Mouse (Mus musculus) liver, adult 2 months (tissue): ENCODE data around the gene Rpf2. TPM values are rescaled to one million over a fixed set of nuclear protein-coding genes. Genes with fewer than 3 reads are reported as not detected.
A peak's percentile ranks its signal among the peaks of the same experiment; 100 is the strongest.

ENCODE experiments used
- DNase-seq: peaks from one replicate; pipeline ENCODE4 v3.0.0-alpha.2; 2011; ENCODE audit warnings: low read depth, low spot score; ENCODE audit errors: extremely low read depth
- H3K27ac ChIP-seq: fragments of 200-500 bp; replicated peaks from 2 replicates; pipeline ENCODE4 v1.5.1; 2012; ENCODE audit warnings: low read depth, mild to moderate bottlenecking, control low read depth, inconsistent platforms, low read length; ENCODE audit not compliant: insufficient read depth
- H3K27me3 ChIP-seq: fragments of 200-500 bp; 2 replicates; pipeline ENCODE4 v1.6.1; 2012; ENCODE audit warnings: mild to moderate bottlenecking, moderate library complexity, low read length, inconsistent platforms; ENCODE audit not compliant: control insufficient read depth, insufficient read depth
- H3K36me3 ChIP-seq: fragments of 200-500 bp; 2 replicates; pipeline ENCODE4 v1.6.1; 2012; ENCODE audit warnings: low read length, inconsistent platforms; ENCODE audit not compliant: control insufficient read depth, insufficient read depth
- H3K4me1 ChIP-seq: fragments of 200-500 bp; 2 replicates; pipeline ENCODE4 v1.6.1; 2011; ENCODE audit warnings: low read length; ENCODE audit not compliant: control insufficient read depth, insufficient read depth
- H3K4me3 ChIP-seq: fragments of 200-500 bp; 2 replicates; pipeline ENCODE4 v1.5.1; 2011; ENCODE audit warnings: low read depth, mild to moderate bottlenecking, control low read depth, low read length, moderate library complexity; ENCODE audit not compliant: insufficient read depth
- H3K79me2 ChIP-seq: fragments of 200-500 bp; 2 replicates; pipeline ENCODE4 v1.6.1; 2012; ENCODE audit warnings: inconsistent platforms, mild to moderate bottlenecking, low read length, moderate library complexity; ENCODE audit not compliant: control insufficient read depth, insufficient read depth
- H3K9ac ChIP-seq: fragments of 200-500 bp; 2 replicates; pipeline ENCODE4 v1.6.1; 2012; ENCODE audit warnings: low read depth, mild to moderate bottlenecking, control low read depth, inconsistent platforms, low read length
- CTCF ChIP-seq: fragments of 200-500 bp; IDR thresholded peaks from 2 replicates; pipeline ENCODE4 v1.5.1; 2011; ENCODE audit warnings: low read depth, low read length, control low read depth
- POLR2A ChIP-seq: fragments of 200-500 bp; IDR thresholded peaks from 2 replicates; pipeline ENCODE4 v1.6.1; 2011; ENCODE audit warnings: low read length, control low read depth; ENCODE audit not compliant: insufficient read depth; ENCODE audit errors: extremely low read depth
- WGBS: fragments of 180-500 bp; shearing (Covaris S2); methylation state at CpG from one replicate; pipeline ENCODE4 v1.1.7; 2018; 5-methylcytosine and 5-hydroxymethylcytosine counted together
- polyA plus RNA-seq: library from polyadenylated mRNA; depleted of rRNA; stranded (reverse); fragments of >200 nt; gene quantifications from 2 replicates; pipeline ENCODE4 v1.2.3, GENCODE M21; 2012; rRNA removed
- total RNA-seq: library from RNA; depleted of rRNA; stranded (reverse); fragments of >200 nt; gene quantifications from 2 replicates; pipeline ENCODE4 v1.2.3, GENCODE M21; 2014; rRNA removed

The Rpf2 gene
- total and polyA plus RNA-seq, 2 experiments = 1.7 to 11.2 TPM

GRCm38 (mm10) chr10:40177323-40177962 is 69.4 kb downstream of the Rpf2 start:
- Histone ChIP-seq H3K4me1 (peaks cover 6% of the 10 kb centered on the region; the same call in 1 of the 2 replicates), H3K27ac (peak overlapping the region; percentile 74), H3K9ac (peak overlapping the region; percentile 75), H3K36me3 (no peaks in the 10 kb centered on the region), H3K27me3 (no peaks in the 10 kb centered on the region), H3K4me3 (peak overlapping the region; percentile 48), H3K79me2 (no peaks in the 10 kb centered on the region)
- 8% methylated on average over 6 of the region's 6 CpGs for WGBS
- DNase-seq = peak; percentile 94
- TF ChIP-seq POLR2A = no peak
- TF ChIP-seq CTCF = no peak

Other genes with a start within 250 kb of the Rpf2 start
- 47.8 and 48.0 TPM in 2 replicates for gene Mfsd4b1, start 221.8 kb downstream of the Rpf2 start, total RNA-seq
- 28.7 and 30.2 TPM in 2 replicates for gene Mfsd4b1, start 221.8 kb downstream of the Rpf2 start, polyA plus RNA-seq
- 72.2 and 76.0 TPM in 2 replicates for gene Slc16a10, start 104.8 kb downstream of the Rpf2 start, total RNA-seq
- gene Slc16a10, start 104.8 kb downstream of the Rpf2 start, polyA plus RNA-seq = 55.4 and 61.4 TPM in 2 replicates
- 6.5 and 7.7 TPM in 2 replicates for gene Gtf3c6, start 11.1 kb upstream of the Rpf2 start, total RNA-seq
- 3.0 and 3.1 TPM in 2 replicates for gene Gtf3c6, start 11.1 kb upstream of the Rpf2 start, polyA plus RNA-seq
- gene Amd1, start 55.1 kb upstream of the Rpf2 start, total RNA-seq = 24.4 and 27.1 TPM in 2 replicates
- gene Amd1, start 55.1 kb upstream of the Rpf2 start, polyA plus RNA-seq = 6.2 and 6.9 TPM in 2 replicates
- gene Cdk19, start 92.5 kb upstream of the Rpf2 start, total RNA-seq = 3.6 and 4.3 TPM in 2 replicates
- 1.2 and 1.4 TPM in 2 replicates for gene Cdk19, start 92.5 kb upstream of the Rpf2 start, polyA plus RNA-seq